Comparison of ENCODE assay signal across 8 mouse cellular contexts in genomic region chr4:134123680-134124551, GRCm38 (mm10). TPM values are rescaled to one million over a fixed set of nuclear protein-coding genes. Genes with fewer than 3 reads are reported as not detected.
A peak's percentile ranks its signal among the peaks of the same experiment; 100 is the strongest.
DNase-seq lines count a peak whose midpoint lies in the region; ATAC-seq and TF ChIP-seq lines count a peak whose summit lies in the region.

No protein-coding gene starts in this region.

- no peaks in the 10 kb centered on the region for H3K9me3 ChIP-seq in kidney, embryonic 14.5 days (ENCODE audit: control insufficient read depth, low read length)
- no peaks in the 10 kb centered on the region for H3K9me3 ChIP-seq in embryonic facial prominence, embryonic 14.5 days (ENCODE audit: control insufficient read depth, low read length)
- no peaks in the 10 kb centered on the region for H3K9me3 ChIP-seq in hindbrain, postnatal 0 days (ENCODE audit: low read length)
- no peaks in the 10 kb centered on the region for H3K9me3 ChIP-seq in limb, embryonic 12.5 days

- no peaks in the 10 kb centered on the region for H3K4me1 ChIP-seq in kidney, adult 2 months (ENCODE audit: control insufficient read depth, insufficient read depth, low read length)
- H3K4me1 ChIP-seq in kidney, embryonic 14.5 days (ENCODE audit: control insufficient read depth, insufficient read depth, low read length), result peaks cover 14% of the 10 kb centered on the region
- 0 out of 2 replicates have a peak, but pooled peaks cover 7% of the 10 kb centered on the region for H3K4me1 ChIP-seq in embryonic facial prominence, embryonic 14.5 days (ENCODE audit: control insufficient read depth, insufficient read depth, low read length)
- peaks cover 17% of the 10 kb centered on the region for H3K4me1 ChIP-seq in hindbrain, postnatal 0 days (ENCODE audit: insufficient read depth, low read length)
- peaks cover 26% of the 10 kb centered on the region for H3K4me1 ChIP-seq in limb, embryonic 12.5 days (replicated peaks)

- TF ChIP-seq CTCF in kidney, adult 2 months (conservative IDR thresholded peaks at IDR 0.05; ENCODE audit: insufficient read depth, insufficient read length, low read depth, low read length), result peak; percentile 90
- peak; percentile 98 for TF ChIP-seq CTCF in hindbrain, postnatal 0 days (IDR thresholded peaks at IDR 0.05; ENCODE audit: low read depth)

- H3K4me3 ChIP-seq in kidney, adult 2 months (ENCODE audit: insufficient read depth, low read depth, low read length), result no peak overlapping the region
- no peak overlapping the region for H3K4me3 ChIP-seq in kidney, embryonic 14.5 days (ENCODE audit: low read length)
- no peak overlapping the region for H3K4me3 ChIP-seq in embryonic facial prominence, embryonic 14.5 days (ENCODE audit: low read depth, low read length)
- no peak overlapping the region for H3K4me3 ChIP-seq in hindbrain, postnatal 0 days (ENCODE audit: low read length)
- H3K4me3 ChIP-seq in limb, embryonic 12.5 days (replicated peaks), result no peak overlapping the region

- TF ChIP-seq POLR2A in kidney, adult 2 months (IDR thresholded peaks at IDR 0.05; ENCODE audit: low read depth, low read length), result no peak

- no peak overlapping the region for H3K27ac ChIP-seq in kidney, adult 2 months (ENCODE audit: insufficient read depth, low read depth, low read length)
- no peak overlapping the region for H3K27ac ChIP-seq in kidney, embryonic 14.5 days (ENCODE audit: low read depth, low read length)
- H3K27ac ChIP-seq in embryonic facial prominence, embryonic 14.5 days (replicated peaks; ENCODE audit: low read depth, low read length), result no peak overlapping the region
- no peak overlapping the region for H3K27ac ChIP-seq in hindbrain, postnatal 0 days
- no peak overlapping the region for H3K27ac ChIP-seq in limb, embryonic 12.5 days

- no peak overlapping the region for H3K4me2 ChIP-seq in kidney, embryonic 14.5 days (replicated peaks; ENCODE audit: low read depth, low read length)
- H3K4me2 ChIP-seq in embryonic facial prominence, embryonic 14.5 days (ENCODE audit: low read depth, low read length), result no peak overlapping the region
- H3K4me2 ChIP-seq in hindbrain, postnatal 0 days (ENCODE audit: low read depth, low read length), result 0 out of 2 replicates have a peak overlapping the region, but pooled peaks have one; percentile 10
- H3K4me2 ChIP-seq in limb, embryonic 12.5 days, result peak overlapping the region; percentile 13; the same call in 1 of the 2 replicates

- H3K36me3 ChIP-seq in kidney, adult 2 months (ENCODE audit: control insufficient read depth, insufficient read depth, low read length), result no peaks in the 10 kb centered on the region
- H3K36me3 ChIP-seq in kidney, embryonic 14.5 days (ENCODE audit: control insufficient read depth, insufficient read depth, low read length), result 0 out of 2 replicates have a peak, but pooled peaks cover 5% of the 10 kb centered on the region
- no peaks in the 10 kb centered on the region for H3K36me3 ChIP-seq in embryonic facial prominence, embryonic 14.5 days (ENCODE audit: control insufficient read depth, insufficient read depth, low read length)
- H3K36me3 ChIP-seq in hindbrain, postnatal 0 days (ENCODE audit: insufficient read depth, low read length), result no peaks in the 10 kb centered on the region
- peaks cover 18% of the 10 kb centered on the region; the same call in 1 of the 2 replicates for H3K36me3 ChIP-seq in limb, embryonic 12.5 days

- ATAC-seq in kidney, embryonic 14.5 days (ENCODE audit: low FRiP score, low TSS enrichment), result no peak
- ATAC-seq in embryonic facial prominence, embryonic 14.5 days (ENCODE audit: low read depth), result no peak
- peak; percentile 42 for ATAC-seq in hindbrain, postnatal 0 days
- no peak for ATAC-seq in limb, embryonic 12.5 days (ENCODE audit: insufficient number of reproducible peaks, insufficient read depth, low FRiP score, low TSS enrichment, low read depth)

- H3K9ac ChIP-seq in kidney, embryonic 14.5 days (ENCODE audit: low read depth, low read length), result no peak overlapping the region
- no peak overlapping the region for H3K9ac ChIP-seq in embryonic facial prominence, embryonic 14.5 days (ENCODE audit: low read depth, low read length)
- no peak overlapping the region for H3K9ac ChIP-seq in hindbrain, postnatal 0 days (replicated peaks; ENCODE audit: low read length)
- no peak overlapping the region; the same call in 1 of the 2 replicates for H3K9ac ChIP-seq in limb, embryonic 12.5 days (replicated peaks)

- H3K27me3 ChIP-seq in kidney, adult 2 months (replicated peaks; ENCODE audit: control insufficient read depth, insufficient read depth, low read length), result no peaks in the 10 kb centered on the region
- no peaks in the 10 kb centered on the region for H3K27me3 ChIP-seq in kidney, embryonic 14.5 days (ENCODE audit: control insufficient read depth, insufficient read depth, low read length)
- no peaks in the 10 kb centered on the region for H3K27me3 ChIP-seq in embryonic facial prominence, embryonic 14.5 days (replicated peaks; ENCODE audit: control insufficient read depth, insufficient read depth, low read length)
- no peaks in the 10 kb centered on the region for H3K27me3 ChIP-seq in hindbrain, postnatal 0 days (ENCODE audit: insufficient read depth, low read length)
- H3K27me3 ChIP-seq in limb, embryonic 12.5 days, result no peaks in the 10 kb centered on the region

- DNase-seq in kidney, adult 2 months, result no peak
- peak; percentile 75 for DNase-seq in adrenal gland, postnatal 10 days
- DNase-seq in embryonic facial prominence, embryonic 14.5 days (ENCODE audit: low spot score), result peak; percentile 33
- peak; percentile 70 for DNase-seq in hindbrain, postnatal 0 days (ENCODE audit: low spot score)
- peak; percentile 67 for DNase-seq in neural tube, embryonic 10.5 days (ENCODE audit: extremely low spot score, low spot score)
- DNase-seq in thymus, postnatal 36 days, result peak; percentile 81 to 85

- WGBS in kidney, adult 2 months, result 23% methylated on average over 17 of the region's 17 CpGs
- WGBS in kidney, embryonic 14.5 days, result 35% methylated on average over 17 of the region's 17 CpGs
- WGBS in embryonic facial prominence, embryonic 14.5 days, result 30% methylated on average over 17 of the region's 17 CpGs
- 20% methylated on average over 17 of the region's 17 CpGs for WGBS in hindbrain, postnatal 0 days
- 25% methylated on average over 17 of the region's 17 CpGs for WGBS in limb, embryonic 12.5 days

RNA-seq across cellular contexts. Expression of gene Sh3bgrl3, which starts 4.7 kb away (rescaled TPM):
- polyA plus RNA-seq in kidney, adult 2 months (2012; rRNA removed), result 262 and 323 TPM in 2 replicates
- polyA plus RNA-seq in kidney, embryonic 14.5 days (2014; fragmentation: Nextera tagmentation; extraction: Ambion mirVana), result 424 TPM in 2 replicates
- total RNA-seq in adrenal gland, postnatal 10 days (2021), result 100 to 1,000 TPM in 1 of 2 experiments, 10 to 100 TPM in 1; 94.4 to 103 TPM
- polyA plus RNA-seq in embryonic facial prominence, embryonic 14.5 days (2014; fragmentation: Nextera tagmentation; extraction: Ambion mirVana), result 445 and 477 TPM in 2 replicates
- total RNA-seq in hindbrain, postnatal 0 days (2014; rRNA removed), result 220 and 259 TPM in 2 replicates
- polyA plus RNA-seq in hindbrain, postnatal 0 days (2015; fragmentation: Nextera tagmentation; extraction: Ambion mirVana), result 553 and 564 TPM in 2 replicates
- 318 and 336 TPM in 2 replicates for polyA plus RNA-seq in limb, embryonic 12.5 days (2016; fragmentation: Nextera tagmentation; extraction: Ambion mirVana)

RNA-seq across cellular contexts. Expression of gene Ubxn11, which starts 21.5 kb away (rescaled TPM):
- polyA plus RNA-seq in kidney, adult 2 months (2012; rRNA removed), result 5.6 and 5.9 TPM in 2 replicates
- polyA plus RNA-seq in kidney, embryonic 14.5 days (2014; fragmentation: Nextera tagmentation; extraction: Ambion mirVana), result 9.3 and 12.4 TPM in 2 replicates
- total RNA-seq in adrenal gland, postnatal 10 days (2021), result 1 to 10 TPM; 4.1 to 7.5 TPM
- 9.7 and 10.2 TPM in 2 replicates for polyA plus RNA-seq in embryonic facial prominence, embryonic 14.5 days (2014; fragmentation: Nextera tagmentation; extraction: Ambion mirVana)
- 3.5 and 8.9 TPM in 2 replicates for total RNA-seq in hindbrain, postnatal 0 days (2014; rRNA removed)
- polyA plus RNA-seq in hindbrain, postnatal 0 days (2015; fragmentation: Nextera tagmentation; extraction: Ambion mirVana), result 14.0 and 14.6 TPM in 2 replicates
- 9.6 and 10.4 TPM in 2 replicates for polyA plus RNA-seq in limb, embryonic 12.5 days (2016; fragmentation: Nextera tagmentation; extraction: Ambion mirVana)

RNA-seq across cellular contexts. Expression of gene Cd52, which starts 29.0 kb away (rescaled TPM):
- polyA plus RNA-seq in kidney, adult 2 months (2012; rRNA removed), result 14.8 and 65.1 TPM in 2 replicates
- 8.9 and 12.1 TPM in 2 replicates for polyA plus RNA-seq in kidney, embryonic 14.5 days (2014; fragmentation: Nextera tagmentation; extraction: Ambion mirVana)
- total RNA-seq in adrenal gland, postnatal 10 days (2021), result 10 to 100 TPM; 30.6 to 33.6 TPM
- 15.6 and 19.3 TPM in 2 replicates for polyA plus RNA-seq in embryonic facial prominence, embryonic 14.5 days (2014; fragmentation: Nextera tagmentation; extraction: Ambion mirVana)
- not detected in 2 replicates for total RNA-seq in hindbrain, postnatal 0 days (2014; rRNA removed)
- polyA plus RNA-seq in hindbrain, postnatal 0 days (2015; fragmentation: Nextera tagmentation; extraction: Ambion mirVana), result 2.7 TPM in 2 replicates
- 7.7 and 7.9 TPM in 2 replicates for polyA plus RNA-seq in limb, embryonic 12.5 days (2016; fragmentation: Nextera tagmentation; extraction: Ambion mirVana)

Comparison
In these comparisons a context has a peak if more than half of its experiments do, and no peak if none do; other contexts are left out.
1. H3K4me2 ChIP-seq: peak in hindbrain, postnatal 0 days (single experiment) and limb, embryonic 12.5 days (single experiment); none in kidney, embryonic 14.5 days (single experiment) and embryonic facial prominence, embryonic 14.5 days (single experiment).